In genomic region chr12:29702626-29703025, GRCm38 (mm10) we compare ENCODE assay signal across 10 mouse cellular contexts.
DNase-seq lines count a peak whose midpoint lies in the region; ATAC-seq and TF ChIP-seq lines count a peak whose summit lies in the region.
"Had no signal": no experiment of that assay in that cellular context is flagged by ENCODE, and none has a peak within 500 bp of the region (broad histone marks: within the 10 kb centered on the region; RNA-seq: fewer than 3 reads in every experiment).

No protein-coding gene starts in this region.

- no peak overlapping the region for H3K4me3 ChIP-seq in lung, embryonic 14.5 days (ENCODE audit: low read depth, low read length)
- no peak overlapping the region for H3K4me3 ChIP-seq in forebrain, embryonic 15.5 days
- no peak overlapping the region for H3K4me3 ChIP-seq in hindbrain, embryonic 10.5 days
- H3K4me3 ChIP-seq: erythroblast, embryonic 14.5 days; limb, embryonic 15.5 days had no signal

- H3K9me3 ChIP-seq in lung, embryonic 14.5 days (ENCODE audit: low read depth, low read length), result no peaks in the 10 kb centered on the region
- no peaks in the 10 kb centered on the region for H3K9me3 ChIP-seq in forebrain, embryonic 15.5 days
- H3K9me3 ChIP-seq in hindbrain, embryonic 10.5 days, result no peaks in the 10 kb centered on the region
- H3K9me3 ChIP-seq: limb, embryonic 15.5 days had no signal

- ATAC-seq in lung, embryonic 14.5 days (ENCODE audit: insufficient read depth), result peak; percentile 89
- no peak for ATAC-seq in forebrain, embryonic 15.5 days (replicated peaks)

- H3K27me3 ChIP-seq in lung, embryonic 14.5 days (ENCODE audit: insufficient read depth, low read length), result no peaks in the 10 kb centered on the region
- H3K27me3 ChIP-seq in forebrain, embryonic 15.5 days, result no peaks in the 10 kb centered on the region
- H3K27me3 ChIP-seq in hindbrain, embryonic 10.5 days (ENCODE audit: insufficient read depth, poor library complexity, severe bottlenecking), result peaks cover 15% of the 10 kb centered on the region
- H3K27me3 ChIP-seq: limb, embryonic 15.5 days had no signal

- peak overlapping the region; percentile 56; the same call in 1 of the 2 replicates for H3K27ac ChIP-seq in lung, embryonic 14.5 days (ENCODE audit: low read depth)
- peak overlapping the region; percentile 78 for H3K27ac ChIP-seq in forebrain, embryonic 15.5 days (replicated peaks)
- peak overlapping the region; percentile 83 for H3K27ac ChIP-seq in hindbrain, embryonic 10.5 days
- H3K27ac ChIP-seq: limb, embryonic 15.5 days had no signal

- H3K9ac ChIP-seq in lung, embryonic 14.5 days, result no peak overlapping the region
- H3K9ac ChIP-seq in forebrain, embryonic 15.5 days (replicated peaks), result 0 out of 2 replicates have a peak overlapping the region, but pooled peaks have one; percentile 5
- H3K9ac ChIP-seq: limb, embryonic 15.5 days had no signal

- 20% methylated on average over 4 of the region's 4 CpGs for WGBS in lung, embryonic 14.5 days
- WGBS in forebrain, embryonic 15.5 days, result 7% methylated on average over 4 of the region's 4 CpGs
- WGBS in hindbrain, embryonic 10.5 days, result 71% methylated on average over 4 of the region's 4 CpGs

- TF ChIP-seq CTCF in lung, embryonic 14.5 days (IDR thresholded peaks at IDR 0.05; ENCODE audit: low read depth), result no peak

- DNase-seq in lung, embryonic 14.5 days, result peak; percentile 89
- no peak for DNase-seq in lung, adult 18-20 months
- DNase-seq in hindbrain, embryonic 10.5 days (ENCODE audit: low spot score), result no peak
- DNase-seq in lung, postnatal 14 days, result peak; percentile 60
- peak; percentile 56 for DNase-seq in right cerebral cortex, postnatal 4 days
- no peak for DNase-seq in ovary, postnatal 36 days (ENCODE audit: low spot score)
- DNase-seq in thymus, postnatal 14 days, result no peak

- peaks cover 3% of the 10 kb centered on the region; the same call in 1 of the 2 replicates for H3K4me1 ChIP-seq in lung, embryonic 14.5 days (ENCODE audit: insufficient read depth)
- H3K4me1 ChIP-seq in forebrain, embryonic 15.5 days, result peaks cover 58% of the 10 kb centered on the region
- peaks cover 51% of the 10 kb centered on the region for H3K4me1 ChIP-seq in hindbrain, embryonic 10.5 days (replicated peaks)

- no peak overlapping the region for H3K4me2 ChIP-seq in lung, embryonic 14.5 days
- H3K4me2 ChIP-seq in forebrain, embryonic 15.5 days (replicated peaks), result no peak overlapping the region
- H3K4me2 ChIP-seq: limb, embryonic 15.5 days had no signal

- no peaks in the 10 kb centered on the region for H3K36me3 ChIP-seq in lung, embryonic 14.5 days (ENCODE audit: insufficient read depth)
- no peaks in the 10 kb centered on the region for H3K36me3 ChIP-seq in forebrain, embryonic 15.5 days
- no peaks in the 10 kb centered on the region for H3K36me3 ChIP-seq in hindbrain, embryonic 10.5 days
- H3K36me3 ChIP-seq: limb, embryonic 15.5 days had no signal

Comparison
In these comparisons a context has a peak if more than half of its experiments do, and no peak if none do; other contexts are left out.
1. DNase-seq: peak in lung, embryonic 14.5 days (single experiment), lung, postnatal 14 days (single experiment) and right cerebral cortex, postnatal 4 days (single experiment); none in lung, adult 18-20 months (0 of 2), hindbrain, embryonic 10.5 days (single experiment), ovary, postnatal 36 days (single experiment) and thymus, postnatal 14 days (single experiment).
2. Peak in every context shown above with its lines, with median percentiles within 50 percentile points of each other: H3K27ac ChIP-seq.